In genomic region chr3:32317165-32317900, GRCm38 (mm10) we compare ENCODE assay signal across 9 mouse cellular contexts. TPM values are rescaled to one million over a fixed set of nuclear protein-coding genes. Genes with fewer than 3 reads are reported as not detected.
DNase-seq lines count a peak whose midpoint lies in the region; ATAC-seq and TF ChIP-seq lines count a peak whose summit lies in the region.
"Had no signal": no experiment of that assay in that cellular context is flagged by ENCODE, and none has a peak within 500 bp of the region (broad histone marks: within the 10 kb centered on the region; RNA-seq: fewer than 3 reads in every experiment).

No protein-coding gene starts in this region.

- H3K36me3 ChIP-seq in liver, embryonic 11.5 days (ENCODE audit: control insufficient read depth, insufficient read depth, low read length): no peaks in the 10 kb centered on the region
- no peaks in the 10 kb centered on the region for H3K36me3 ChIP-seq in forebrain, embryonic 15.5 days
- no peaks in the 10 kb centered on the region for H3K36me3 ChIP-seq in limb, embryonic 11.5 days (ENCODE audit: control insufficient read depth, insufficient read depth, low read length)
- no peaks in the 10 kb centered on the region for H3K36me3 ChIP-seq in neural tube, embryonic 13.5 days
- H3K36me3 ChIP-seq: liver, embryonic 15.5 days had no signal

- no peak for ATAC-seq in liver, embryonic 11.5 days (replicated peaks; ENCODE audit: low FRiP score)
- peak; percentile 91 for ATAC-seq in forebrain, embryonic 15.5 days (replicated peaks)
- 0 out of 2 replicates have a peak, but pooled peaks have one; percentile 35 for ATAC-seq in limb, embryonic 11.5 days (ENCODE audit: insufficient number of reproducible peaks, low FRiP score, low TSS enrichment, low read depth)
- ATAC-seq in neural tube, embryonic 13.5 days (ENCODE audit: low read depth): peak; percentile 91
- ATAC-seq in erythroblast, adult 5-6 weeks (replicated peaks; ENCODE audit: low FRiP score, poor library complexity, severe bottlenecking): no peak

- H3K27ac ChIP-seq in liver, embryonic 11.5 days (ENCODE audit: low read depth, low read length): no peak overlapping the region
- H3K27ac ChIP-seq in bone marrow macrophage, adult 2 months (ENCODE audit: insufficient read depth, low read depth, low read length): no peak overlapping the region
- no peak overlapping the region for H3K27ac ChIP-seq in forebrain, embryonic 15.5 days (replicated peaks)
- no peak overlapping the region for H3K27ac ChIP-seq in limb, embryonic 11.5 days (replicated peaks; ENCODE audit: low read depth, low read length)
- H3K27ac ChIP-seq in neural tube, embryonic 13.5 days (replicated peaks): no peak overlapping the region
- H3K27ac ChIP-seq: liver, embryonic 15.5 days had no signal

- no peaks in the 10 kb centered on the region for H3K4me1 ChIP-seq in liver, embryonic 11.5 days (replicated peaks; ENCODE audit: control insufficient read depth, insufficient read depth, low read length)
- no peaks in the 10 kb centered on the region for H3K4me1 ChIP-seq in bone marrow macrophage, adult 2 months (ENCODE audit: control insufficient read depth, insufficient read depth, low read length)
- H3K4me1 ChIP-seq in forebrain, embryonic 15.5 days: no peaks in the 10 kb centered on the region
- no peaks in the 10 kb centered on the region for H3K4me1 ChIP-seq in limb, embryonic 11.5 days (ENCODE audit: control insufficient read depth, insufficient read depth, low read length)
- no peaks in the 10 kb centered on the region for H3K4me1 ChIP-seq in neural tube, embryonic 13.5 days (replicated peaks)
- H3K4me1 ChIP-seq: liver, embryonic 15.5 days had no signal

- H3K9ac ChIP-seq in liver, embryonic 11.5 days (ENCODE audit: low read depth, low read length): no peak overlapping the region
- no peak overlapping the region for H3K9ac ChIP-seq in forebrain, embryonic 15.5 days (replicated peaks)
- H3K9ac ChIP-seq in limb, embryonic 11.5 days (ENCODE audit: low read length): no peak overlapping the region
- H3K9ac ChIP-seq in neural tube, embryonic 13.5 days: no peak overlapping the region
- H3K9ac ChIP-seq: liver, embryonic 15.5 days had no signal

- peak; percentile 24 for DNase-seq in liver
- no peak for DNase-seq in liver, embryonic 11.5 days (ENCODE audit: low spot score)
- DNase-seq in kidney, adult 11 months: peak; percentile 26
- DNase-seq in limb, embryonic 11.5 days (ENCODE audit: low spot score): peak; percentile 61

- TF ChIP-seq CTCF in bone marrow macrophage, adult 2 months (IDR thresholded peaks at IDR 0.05; ENCODE audit: low read depth, low read length): peak; percentile 28

- no peak overlapping the region for H3K4me2 ChIP-seq in liver, embryonic 11.5 days
- peak overlapping the region; percentile 7; the same call in 1 of the 2 replicates for H3K4me2 ChIP-seq in forebrain, embryonic 15.5 days (replicated peaks)
- no peak overlapping the region for H3K4me2 ChIP-seq in limb, embryonic 11.5 days (ENCODE audit: low read depth, severe bottlenecking)
- H3K4me2 ChIP-seq in neural tube, embryonic 13.5 days: peak overlapping the region; percentile 5; the same call in 1 of the 2 replicates
- H3K4me2 ChIP-seq: liver, embryonic 15.5 days had no signal

- H3K4me3 ChIP-seq in liver, embryonic 11.5 days (ENCODE audit: low read depth, low read length): no peak overlapping the region
- H3K4me3 ChIP-seq in bone marrow macrophage, adult 2 months (ENCODE audit: insufficient read depth, low read length): peak overlapping the region; percentile 23
- H3K4me3 ChIP-seq in forebrain, embryonic 15.5 days: no peak overlapping the region
- H3K4me3 ChIP-seq in limb, embryonic 11.5 days (ENCODE audit: low read depth, low read length): no peak overlapping the region
- H3K4me3 ChIP-seq in neural tube, embryonic 13.5 days: no peak overlapping the region
- H3K4me3 ChIP-seq: liver, embryonic 15.5 days had no signal

- no peaks in the 10 kb centered on the region for H3K27me3 ChIP-seq in liver, embryonic 11.5 days (replicated peaks; ENCODE audit: control insufficient read depth, insufficient read depth, low read length)
- H3K27me3 ChIP-seq in forebrain, embryonic 15.5 days: no peaks in the 10 kb centered on the region
- no peaks in the 10 kb centered on the region for H3K27me3 ChIP-seq in limb, embryonic 11.5 days (ENCODE audit: control insufficient read depth, insufficient read depth, low read length)
- H3K27me3 ChIP-seq in neural tube, embryonic 13.5 days: peaks cover 5% of the 10 kb centered on the region; the same call in 1 of the 2 replicates
- H3K27me3 ChIP-seq: liver, embryonic 15.5 days had no signal

- TF ChIP-seq POLR2A in bone marrow macrophage, adult 2 months (IDR thresholded peaks at IDR 0.05; ENCODE audit: borderline replicate concordance, low read depth, low read length): no peak

- H3K9me3 ChIP-seq in liver, embryonic 11.5 days (ENCODE audit: control insufficient read depth, low read length): no peaks in the 10 kb centered on the region
- H3K9me3 ChIP-seq in forebrain, embryonic 15.5 days: no peaks in the 10 kb centered on the region
- H3K9me3 ChIP-seq in limb, embryonic 11.5 days (ENCODE audit: control insufficient read depth, low read length): no peaks in the 10 kb centered on the region
- no peaks in the 10 kb centered on the region for H3K9me3 ChIP-seq in neural tube, embryonic 13.5 days
- H3K9me3 ChIP-seq: liver, embryonic 15.5 days had no signal

- 28% methylated on average over 12 of the region's 12 CpGs for WGBS in liver, embryonic 11.5 days
- WGBS in forebrain, embryonic 15.5 days: 13% methylated on average over 12 of the region's 12 CpGs
- WGBS in limb, embryonic 11.5 days: 25% methylated on average over 12 of the region's 12 CpGs
- 27% methylated on average over 12 of the region's 12 CpGs for WGBS in neural tube, embryonic 13.5 days

RNA-seq across cellular contexts. Expression of gene Zmat3, which starts 48.5 kb away (rescaled TPM):
- polyA plus RNA-seq in liver, embryonic 11.5 days (2014; fragmentation: Nextera tagmentation; extraction: Ambion mirVana): 1.8 and 2.8 TPM in 2 replicates
- polyA plus RNA-seq in bone marrow macrophage, adult 2 months (2012; ENCODE audit: insufficient read depth, insufficient read length, missing spikeins): 10.0 and 11.6 TPM in 2 replicates
- 6.4 and 6.5 TPM in 2 replicates for polyA plus RNA-seq in forebrain, embryonic 15.5 days (2015; fragmentation: Nextera tagmentation; extraction: Ambion mirVana)
- polyA plus RNA-seq in limb, embryonic 11.5 days (2014; fragmentation: Nextera tagmentation; extraction: Ambion mirVana): 5.9 and 7.6 TPM in 2 replicates
- polyA plus RNA-seq in neural tube, embryonic 13.5 days (2015; fragmentation: Nextera tagmentation; extraction: Ambion mirVana): 7.5 and 8.1 TPM in 2 replicates
- total RNA-seq in erythroblast, adult 5-6 weeks (2015; ENCODE audit: low replicate concordance): 0.42 and 1.2 TPM in 2 replicates
- 0.14 and 0.26 TPM in 2 replicates for total RNA-seq in erythroblast, adult 5-6 weeks (2017; ENCODE audit: low replicate concordance)

Comparison
In these comparisons a context has a peak if more than half of its experiments do, and no peak if none do; other contexts are left out.
1. ATAC-seq: peak in forebrain, embryonic 15.5 days (single experiment), limb, embryonic 11.5 days (single experiment) and neural tube, embryonic 13.5 days (single experiment); none in liver, embryonic 11.5 days (single experiment) and erythroblast, adult 5-6 weeks (single experiment).
2. H3K4me2 ChIP-seq: peak in forebrain, embryonic 15.5 days (single experiment) and neural tube, embryonic 13.5 days (single experiment); none in liver, embryonic 11.5 days (single experiment) and limb, embryonic 11.5 days (single experiment).